24 mouse cellular contexts compared by ENCODE assay signal in the genomic region with DNA sequence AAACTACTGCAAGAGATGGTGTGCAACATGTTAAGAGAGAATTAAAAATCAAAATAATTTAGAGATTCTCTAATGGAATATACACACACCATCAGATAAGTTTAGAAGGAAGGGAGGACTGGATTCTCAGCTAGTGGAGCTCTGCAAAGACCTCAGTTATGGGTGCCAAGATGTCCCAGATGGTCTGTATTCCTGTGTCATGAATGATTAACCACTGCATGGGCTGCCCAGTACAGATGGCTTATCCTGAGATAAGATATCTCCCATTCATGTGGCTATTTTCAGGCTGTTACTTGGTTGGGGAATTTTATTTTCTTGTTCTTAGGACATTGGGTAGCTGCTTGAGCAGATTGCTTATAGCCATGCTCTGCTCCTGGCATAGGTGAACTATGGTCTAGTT.
"Had no signal": no experiment of that assay in that cellular context is flagged by ENCODE, and none has a peak within 500 bp of the region (broad histone marks: within the 10 kb centered on the region; RNA-seq: fewer than 3 reads in every experiment).

No protein-coding gene starts in this region.

- H3K4me3 ChIP-seq: kidney, embryonic 15.5 days; left cerebral cortex, adult 2 months; limb, embryonic 10.5 days; limb, embryonic 13.5 days; liver, embryonic 12.5 days; liver, embryonic 15.5 days; lung, embryonic 15.5 days; megakaryocyte, embryonic 14.5 days; midbrain, embryonic 10.5 days; midbrain, embryonic 13.5 days; neural tube, embryonic 12.5 days; neural tube, embryonic 15.5 days; stomach, embryonic 15.5 days had no signal

- H3K9ac ChIP-seq: kidney, embryonic 15.5 days; limb, embryonic 13.5 days; liver, embryonic 12.5 days; liver, embryonic 15.5 days; lung, embryonic 15.5 days; midbrain, embryonic 13.5 days; neural tube, embryonic 12.5 days; neural tube, embryonic 15.5 days; stomach, embryonic 15.5 days had no signal

- H3K27me3 ChIP-seq: kidney, embryonic 15.5 days; limb, embryonic 13.5 days; liver, embryonic 12.5 days; liver, embryonic 15.5 days; lung, embryonic 15.5 days; megakaryocyte, embryonic 14.5 days; midbrain, embryonic 13.5 days; neural tube, embryonic 12.5 days; neural tube, embryonic 15.5 days; stomach, embryonic 15.5 days had no signal

- H3K27ac ChIP-seq: kidney, embryonic 15.5 days; left cerebral cortex, adult 2 months; limb, embryonic 10.5 days; limb, embryonic 13.5 days; liver, embryonic 12.5 days; liver, embryonic 15.5 days; lung, embryonic 15.5 days; midbrain, embryonic 10.5 days; midbrain, embryonic 13.5 days; neural tube, embryonic 12.5 days; neural tube, embryonic 15.5 days; stomach, embryonic 15.5 days had no signal

- H3K36me3 ChIP-seq: kidney, embryonic 15.5 days; limb, embryonic 10.5 days; limb, embryonic 13.5 days; liver, embryonic 12.5 days; liver, embryonic 15.5 days; lung, embryonic 15.5 days; midbrain, embryonic 10.5 days; midbrain, embryonic 13.5 days; neural tube, embryonic 12.5 days; neural tube, embryonic 15.5 days; stomach, embryonic 15.5 days had no signal

- H3K9me3 ChIP-seq: kidney, embryonic 15.5 days; limb, embryonic 10.5 days; limb, embryonic 13.5 days; liver, embryonic 12.5 days; liver, embryonic 15.5 days; lung, embryonic 15.5 days; megakaryocyte, embryonic 14.5 days; midbrain, embryonic 10.5 days; midbrain, embryonic 13.5 days; neural tube, embryonic 12.5 days; neural tube, embryonic 15.5 days; stomach, embryonic 15.5 days had no signal

- H3K4me1 ChIP-seq: kidney, embryonic 15.5 days; limb, embryonic 10.5 days; limb, embryonic 13.5 days; liver, embryonic 12.5 days; liver, embryonic 15.5 days; lung, embryonic 15.5 days; megakaryocyte, embryonic 14.5 days; midbrain, embryonic 10.5 days; midbrain, embryonic 13.5 days; neural tube, embryonic 12.5 days; neural tube, embryonic 15.5 days; stomach, embryonic 15.5 days had no signal

- ATAC-seq: liver, embryonic 12.5 days; midbrain, embryonic 13.5 days had no signal

- H3K4me2 ChIP-seq: kidney, embryonic 15.5 days; limb, embryonic 13.5 days; liver, embryonic 12.5 days; liver, embryonic 15.5 days; lung, embryonic 15.5 days; midbrain, embryonic 13.5 days; neural tube, embryonic 12.5 days; neural tube, embryonic 15.5 days; stomach, embryonic 15.5 days had no signal

- DNase-seq: kidney, postnatal 10 days; kidney, postnatal 36 days; layer of hippocampus, postnatal 36 days; liver; lung, adult 18-20 months; lung, postnatal 10 days; lung, postnatal 36 days; retina, postnatal 1 day; right cerebral cortex, postnatal 25 days; spleen, adult 18-20 months; thymus, postnatal 25 days had no signal
